Mouse (Mus musculus) kidney, postnatal 4 days (tissue): ENCODE data around the gene Bpifb4.
A peak's percentile ranks its signal among the peaks of the same experiment; 100 is the strongest.

Source experiments
- DNase-seq, 2 experiments: peaks; one replicate each; pipeline ENCODE4 v3.0.0; 2021; ENCODE audit warnings: mixed read lengths in 2 of 2

Bpifb4 gene

DNA sequence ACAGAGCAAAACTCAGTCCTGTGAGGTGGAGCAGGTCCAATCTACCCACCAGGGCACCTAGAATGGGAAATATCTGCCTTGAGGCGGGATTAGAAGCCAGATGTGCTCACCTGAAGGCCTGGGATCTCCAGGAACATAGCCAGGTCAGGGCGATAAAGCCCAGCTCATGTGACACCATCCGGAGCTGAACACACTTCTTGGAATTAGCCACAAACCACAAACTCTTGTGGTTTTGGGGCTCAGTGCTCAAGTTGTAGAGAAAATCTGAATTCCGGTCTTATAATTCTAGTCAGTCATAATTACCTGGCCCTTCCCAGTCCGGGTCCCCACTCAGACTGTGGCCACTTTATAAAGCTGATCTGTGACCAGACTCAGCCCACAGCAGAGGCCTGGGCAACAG is at the start of gene Bpifb4:
TSS of gene Bpifb4 (plus strand) at position 370 of the 400 bp plus-strand sequence.
- no peak for DNase-seq

- no peak for DNase-seq
Measured at GRCm38 (mm10) chr2:153899111-153899510, 38.9 kb upstream of the Bpifb4 start.

DNA sequence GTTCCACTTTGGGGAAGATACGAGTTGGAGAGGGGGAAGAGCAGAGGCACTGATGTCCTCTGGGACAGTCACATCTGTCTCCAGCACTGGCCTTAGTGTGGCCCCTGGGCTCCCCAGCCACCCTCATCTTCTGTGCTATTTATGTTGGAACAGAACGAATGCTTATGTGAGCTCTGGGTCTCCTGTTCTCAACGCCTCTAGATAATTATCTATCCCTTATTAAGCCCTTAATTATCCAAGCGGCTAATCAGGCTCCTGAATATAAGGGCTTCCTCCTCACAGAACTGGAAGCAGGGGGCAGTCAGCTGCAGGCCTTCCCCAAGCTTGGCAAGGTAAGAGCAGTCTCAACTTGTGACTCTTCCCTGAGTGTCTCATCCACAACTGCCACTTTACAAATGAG is 37.9 kb upstream of the Bpifb4 start, which contains the start of gene Bpifb6:
TSS of gene Bpifb6 (plus strand) at position 301 of the 400 bp plus-strand sequence.
- no peak for DNase-seq

DNA sequence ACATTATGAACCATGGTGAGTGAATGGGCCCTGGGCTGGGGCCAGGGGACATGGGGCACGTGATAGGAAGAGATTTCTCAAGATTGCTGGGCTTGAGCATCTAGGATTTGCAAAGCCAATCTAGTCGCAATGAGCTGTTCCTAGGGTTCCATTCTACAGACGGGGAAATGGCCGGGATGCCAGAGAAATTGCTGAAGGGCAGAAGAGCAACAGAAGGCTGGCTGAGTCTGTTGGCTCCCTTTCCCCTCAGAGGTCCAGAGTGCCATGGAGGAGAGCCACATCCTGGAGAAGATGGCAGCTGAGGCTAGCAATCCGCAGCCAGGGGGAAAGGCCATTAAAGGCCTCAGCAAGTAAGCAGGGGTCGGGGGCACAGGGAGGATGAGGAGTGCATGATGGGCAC is 35.3 kb upstream of the Bpifb4 start:
- no peak for DNase-seq

GRCm38 (mm10) chr2:153906626-153907025 is 31.4 kb upstream of the Bpifb4 start:
- no peak for DNase-seq

GRCm38 (mm10) chr2:153914151-153914550 is 23.9 kb upstream of the Bpifb4 start:
- DNase-seq = no peak

- no peak for DNase-seq
Measured at GRCm38 (mm10) chr2:153917930-153918329, 20.1 kb upstream of the Bpifb4 start, which contains the start of gene Bpifb3. Bpifb3 (plus strand) TSS chr2:153918230.

DNA sequence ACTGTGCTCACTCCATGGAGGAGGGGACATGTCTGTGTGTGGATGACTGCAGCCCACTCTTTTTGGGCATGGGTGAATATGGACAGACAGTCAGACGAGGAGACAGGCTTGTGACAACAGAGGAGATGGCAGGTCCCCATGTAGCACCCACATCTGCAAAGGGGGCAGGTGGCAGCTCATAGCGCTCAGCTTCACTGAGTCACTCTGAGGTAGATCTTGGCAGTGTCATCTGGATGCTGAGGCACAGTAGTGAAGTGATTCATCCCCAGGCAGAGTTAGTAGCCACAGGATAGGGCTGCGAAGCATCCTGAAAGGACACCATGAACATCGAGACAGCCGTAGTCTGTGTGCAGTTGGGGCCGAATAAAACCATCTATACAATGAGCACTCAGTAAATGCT is 16.8 kb upstream of the Bpifb4 start:
- DNase-seq = no peak

DNA sequence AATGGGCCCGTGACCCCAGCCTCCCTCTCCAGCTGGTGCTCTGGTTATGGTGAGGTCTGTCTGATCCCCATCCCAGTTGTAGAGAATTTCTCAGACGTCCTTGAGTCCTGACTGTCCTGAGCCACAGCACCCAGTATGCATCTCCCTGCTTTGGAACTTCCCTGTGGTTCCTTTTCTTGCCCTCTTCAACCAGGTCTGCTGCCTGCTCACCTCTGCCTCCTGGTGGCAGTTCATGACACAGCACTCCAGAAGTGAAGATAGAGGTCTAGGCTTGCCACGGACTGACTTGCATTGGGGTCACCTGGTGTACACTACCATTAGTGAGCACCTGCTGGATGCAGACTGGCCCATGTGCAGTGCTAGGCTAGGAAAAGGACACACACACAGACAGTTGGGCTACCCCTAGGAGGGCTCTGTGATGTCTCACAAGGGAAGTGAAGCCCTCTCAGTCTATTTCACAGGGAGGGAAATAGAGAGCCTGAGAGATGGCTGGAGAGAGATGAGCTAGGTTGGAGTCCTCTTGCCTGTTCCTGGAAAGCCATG is 8.1 kb upstream of the Bpifb4 start:
- DNase-seq = peak; percentile 76 to 78

DNA sequence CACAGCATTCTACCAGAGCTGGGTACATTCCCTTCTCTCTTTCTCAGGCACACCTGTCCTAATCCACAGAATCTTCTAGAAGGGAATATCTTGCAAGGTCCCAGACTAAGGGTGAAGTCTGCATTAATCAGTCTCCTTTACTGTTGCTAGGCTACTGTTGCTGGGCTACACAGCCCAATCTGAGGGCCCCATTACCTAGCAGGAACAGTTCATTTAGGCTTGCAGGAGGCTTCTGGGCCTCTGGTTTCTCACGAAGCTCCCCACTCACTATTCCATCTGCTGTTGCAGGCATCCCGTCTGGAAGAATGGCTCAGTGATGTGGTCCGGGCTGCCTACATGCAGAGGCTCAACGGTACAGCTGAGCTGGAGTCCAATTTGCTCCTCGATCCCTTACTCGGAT is 6.9 kb upstream of the Bpifb4 start:
- no peak for DNase-seq

DNA sequence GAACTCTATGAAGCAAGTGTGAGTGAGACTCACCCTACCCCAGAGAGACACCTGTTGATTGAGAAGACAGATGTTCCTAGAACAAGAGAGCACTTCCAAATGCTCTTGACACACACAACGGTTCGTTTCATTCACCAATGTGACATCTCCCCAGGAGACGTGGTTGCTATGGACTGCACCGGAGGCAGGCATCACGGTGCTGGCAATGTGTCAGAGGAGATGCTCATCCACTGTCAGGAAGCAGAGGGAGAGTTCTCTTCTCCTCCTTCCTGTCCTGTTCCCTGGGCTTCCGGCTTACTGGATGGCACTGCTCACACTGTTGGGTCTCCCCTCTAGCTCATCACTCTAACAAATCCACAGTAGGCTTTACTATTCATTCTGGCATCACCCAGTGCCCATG is 4.7 kb upstream of the Bpifb4 start:
- no peak for DNase-seq

- DNase-seq = no peak
Measured at GRCm38 (mm10) chr2:153935348-153935747, 2.7 kb upstream of the Bpifb4 start.

DNA sequence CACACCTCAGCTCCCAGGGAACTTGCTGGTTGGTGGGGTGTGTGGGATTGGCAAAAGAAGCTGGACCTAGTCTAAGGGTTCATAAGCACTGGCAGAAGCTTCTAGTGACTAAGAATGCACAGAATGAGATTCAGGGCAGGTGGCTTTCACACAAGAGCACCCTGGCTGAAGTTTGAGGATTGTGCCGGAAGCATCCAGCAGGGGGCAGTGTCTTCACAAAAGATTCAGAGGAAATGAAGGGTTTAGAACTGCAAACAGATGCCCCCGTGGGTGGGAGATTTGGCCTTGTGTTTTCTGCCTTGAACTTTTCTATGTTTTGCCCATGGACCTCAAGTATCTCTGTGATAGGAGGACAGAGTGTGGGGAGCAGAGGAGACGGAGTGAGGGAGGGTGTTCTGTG is 5.5 kb downstream of the Bpifb4 start:
- DNase-seq = peak; percentile 59 to 63

- DNase-seq = no peak
Measured at GRCm38 (mm10) chr2:153944567-153944966, 6.6 kb downstream of the Bpifb4 start.

GRCm38 (mm10) chr2:153952897-153953296 is 14.9 kb downstream of the Bpifb4 start:
- DNase-seq = peak; percentile 75 to 76

DNA sequence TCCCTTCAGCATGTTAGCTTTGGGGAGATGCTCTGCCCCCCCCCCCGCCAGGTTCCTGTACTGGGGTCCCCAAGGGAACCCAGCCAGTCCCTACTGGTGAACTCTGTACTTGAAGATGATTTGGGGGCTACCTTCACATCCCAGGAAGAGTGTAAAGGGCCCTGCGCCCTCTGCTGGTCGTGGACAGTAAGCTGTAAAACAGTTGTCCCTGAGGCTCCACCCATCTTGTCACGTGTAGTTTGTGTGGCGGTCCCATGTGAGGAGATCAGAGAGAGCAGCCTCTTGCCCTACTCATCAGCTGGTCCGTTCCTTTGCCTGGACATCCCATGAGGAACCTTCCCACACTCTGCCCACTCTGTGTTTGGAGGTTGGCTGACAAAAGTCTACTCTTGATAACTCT is 15.8 kb downstream of the Bpifb4 start:
- peak; percentile 64 to 70 for DNase-seq

GRCm38 (mm10) chr2:153962821-153963331 is 24.9 kb downstream of the Bpifb4 start:
- DNase-seq = no peak

GRCm38 (mm10) chr2:153963334-153963733 is 25.3 kb downstream of the Bpifb4 start:
- no peak for DNase-seq

- DNase-seq = no peak
Measured at GRCm38 (mm10) chr2:153970221-153970620, 32.2 kb downstream of the Bpifb4 start.

DNA sequence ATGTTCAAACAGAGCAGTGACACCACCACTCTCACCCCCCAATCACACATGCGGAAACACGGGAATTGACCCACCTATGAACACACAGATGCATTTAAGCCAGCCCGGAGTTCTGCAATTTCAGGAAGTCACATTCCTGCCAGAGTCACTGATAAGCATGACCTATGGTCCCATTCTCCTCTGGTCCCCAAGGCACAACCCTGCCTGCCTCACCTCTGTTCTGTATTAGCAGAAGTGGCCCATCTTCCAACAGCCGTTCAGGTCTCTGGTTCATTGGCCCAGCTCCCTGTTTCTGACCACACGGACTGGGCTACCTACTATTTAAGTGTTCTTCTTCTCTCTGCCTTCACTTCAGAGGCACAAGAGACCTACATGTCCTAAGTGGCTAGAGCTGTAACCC is 36.6 kb downstream of the Bpifb4 start, which contains the start of gene Bpifa6:
TSS of gene Bpifa6 (plus strand) at position 364 of the 400 bp plus-strand sequence.
- no peak for DNase-seq

DNA sequence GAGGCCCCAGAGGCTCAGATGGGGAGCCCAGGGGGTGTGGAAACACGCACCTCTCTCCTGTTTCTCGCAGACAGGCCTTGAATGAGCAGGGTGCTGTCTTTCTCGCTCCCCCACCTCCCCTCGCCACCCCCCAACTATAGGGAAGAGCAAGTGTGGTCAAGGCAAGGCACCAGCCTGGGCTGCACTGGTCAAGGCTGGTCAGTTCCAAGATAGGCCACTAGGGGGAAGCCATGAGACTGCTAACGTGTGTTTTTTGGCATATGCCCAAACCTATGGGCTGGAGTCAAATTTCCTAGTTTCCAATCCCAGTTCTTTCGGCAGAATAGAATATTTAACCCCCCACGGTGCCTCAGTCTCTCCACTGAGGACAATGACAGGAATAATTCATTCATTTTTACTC is 57.8 kb downstream of the Bpifb4 start:
- peak; percentile 88 to 89 for DNase-seq

- no peak for DNase-seq
Measured at GRCm38 (mm10) chr2:154000501-154000900, 62.5 kb downstream of the Bpifb4 start.

- DNase-seq = no peak
Measured at GRCm38 (mm10) chr2:154001056-154001455, 63.0 kb downstream of the Bpifb4 start.

- DNase-seq = no peak
Measured at GRCm38 (mm10) chr2:154004456-154004855, 66.4 kb downstream of the Bpifb4 start.

DNA sequence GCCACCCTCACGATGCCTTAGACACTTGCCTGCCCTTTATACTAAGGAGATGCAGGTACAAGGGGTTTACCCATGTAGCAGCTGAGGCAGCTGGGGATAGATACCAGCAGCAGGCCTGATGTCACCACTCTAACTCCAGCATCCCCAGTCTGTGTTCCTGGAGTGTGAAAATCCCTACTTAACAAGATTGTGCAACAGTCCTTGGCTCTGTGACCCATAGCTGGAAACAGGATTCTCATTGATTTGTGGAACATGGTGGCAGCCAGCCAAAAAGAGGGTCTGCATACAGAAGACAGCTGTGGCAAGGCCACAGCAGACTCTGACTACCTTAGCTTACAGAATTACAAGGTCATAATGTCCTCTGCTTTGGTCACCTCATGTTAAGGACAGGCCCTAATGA is 67.1 kb downstream of the Bpifb4 start:
- peak; percentile 4 to 14 for DNase-seq
